Mouse (Mus musculus) stomach, postnatal 0 days (tissue): Measurements from ENCODE around the gene Pola2. TPM values are rescaled to one million over a fixed set of nuclear protein-coding genes. Genes with fewer than 3 reads are reported as not detected.
A peak's percentile ranks its signal among the peaks of the same experiment; 100 is the strongest.

ENCODE experiments used
- ATAC-seq: fragments of 200-750 bp; cut with Nextera tagmentation; 2 replicates; pipeline ENCODE4 v1.8.0; 2017; ENCODE audit not compliant: low FRiP score, low TSS enrichment
- DNase-seq: peaks from one replicate; pipeline ENCODE4 v3.0.0-alpha.2; 2016; ENCODE audit warnings: low spot score
- H3K27ac ChIP-seq: fragments of 300-500 bp; sonication (generic); replicated peaks from 2 replicates; pipeline ENCODE4 v1.5.1; 2014; ENCODE audit warnings: mild to moderate bottlenecking, control low read depth
- H3K27me3 ChIP-seq: fragments of 300-500 bp; sonication (generic); 2 replicates; pipeline ENCODE4 v1.6.1; 2014; ENCODE audit warnings: low read length; ENCODE audit not compliant: control insufficient read depth, insufficient read depth
- H3K36me3 ChIP-seq: fragments of 300-500 bp; sonication (generic); 2 replicates; pipeline ENCODE4 v1.6.1; 2014; ENCODE audit warnings: low read length, mixed read lengths; ENCODE audit not compliant: control insufficient read depth, insufficient read depth
- H3K4me1 ChIP-seq: fragments of 300-500 bp; sonication (generic); replicated peaks from 2 replicates; pipeline ENCODE4 v1.6.1; 2014; ENCODE audit warnings: antibody characterized with exemption; ENCODE audit not compliant: control insufficient read depth, insufficient read depth
- H3K4me2 ChIP-seq: fragments of 300-500 bp; sonication (generic); replicated peaks from 2 replicates; pipeline ENCODE4 v1.6.1; 2014; ENCODE audit warnings: low read depth, mild to moderate bottlenecking, control low read depth, moderate library complexity
- H3K4me3 ChIP-seq: fragments of 300-500 bp; sonication (generic); 2 replicates; pipeline ENCODE4 v1.5.1; 2014; ENCODE audit warnings: low read depth, low read length, control low read depth
- H3K9ac ChIP-seq: fragments of 300-500 bp; sonication (generic); 2 replicates; pipeline ENCODE4 v1.6.1; 2014; ENCODE audit warnings: mild to moderate bottlenecking, low read length, control low read depth, mixed read lengths
- H3K9me3 ChIP-seq: fragments of 300-500 bp; sonication (generic); 2 replicates; pipeline ENCODE4 v1.6.1; 2016; ENCODE audit warnings: low read length; ENCODE audit not compliant: control insufficient read depth
- CTCF ChIP-seq: IDR thresholded peaks from 2 replicates; pipeline ENCODE4 v1.5.1; 2016; ENCODE audit warnings: antibody characterized with exemption, low read depth, mild to moderate bottlenecking, moderate library complexity
- EP300 ChIP-seq: optimal IDR thresholded peaks from 2 replicates; pipeline ENCODE3; 2016; ENCODE audit warnings: antibody characterized with exemption
- WGBS: fragments of 180-500 bp; shearing (Covaris S2); extraction: QIAGEN DNeasy Blood & Tissue Kit; methylation state at CpG from one replicate; pipeline ENCODE4 v1.1.7; 2014; 5-methylcytosine and 5-hydroxymethylcytosine counted together
- polyA plus RNA-seq: library from polyadenylated mRNA; unstranded; fragments of >200 nt; fragmentation: Nextera tagmentation; extraction: Ambion mirVana; gene quantifications from 2 replicates; pipeline ENCODE4 v1.2.1, GENCODE M21; 2015

Pola2 gene
- polyA plus RNA-seq, 1 experiment from 2014 or later = 21.2 TPM

DNA sequence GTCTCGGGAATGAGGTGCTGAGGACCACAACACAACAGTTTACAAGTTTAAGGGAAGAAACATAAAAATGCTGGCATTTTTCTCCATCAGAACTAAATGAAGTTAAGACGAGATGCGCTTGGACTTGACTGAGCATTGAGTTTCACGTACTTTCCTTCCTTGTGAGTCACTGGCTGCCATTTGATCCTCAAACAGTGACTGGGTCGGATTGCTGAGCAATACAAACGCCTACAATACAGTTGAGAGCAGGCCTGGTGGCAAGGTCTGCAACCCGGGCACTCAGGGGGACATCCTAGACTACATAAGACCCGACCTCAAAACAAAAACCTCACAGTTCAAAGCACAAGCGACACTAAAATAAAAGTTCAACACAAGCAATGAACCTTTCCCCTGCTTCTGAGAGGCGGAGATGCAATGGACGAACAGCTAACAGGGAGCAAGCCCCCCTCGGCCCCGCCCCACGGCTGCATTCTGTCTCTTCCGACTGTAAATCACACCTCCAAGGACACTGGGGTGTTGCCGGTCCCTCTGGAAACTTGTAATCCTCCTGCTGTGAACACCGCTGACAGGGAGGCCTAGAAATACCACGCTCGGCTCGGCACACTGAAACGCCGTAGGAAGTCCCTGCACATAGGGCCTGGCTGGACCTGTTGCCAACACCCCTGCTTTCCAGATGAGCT is 9.8 kb downstream of the Pola2 start:
- no peak overlapping the region for H3K4me3 ChIP-seq
- WGBS = 73% methylated on average over 22 of the region's 22 CpGs
- no peaks in the 10 kb centered on the region for H3K27me3 ChIP-seq
- H3K4me1 ChIP-seq = no peaks in the 10 kb centered on the region
- peaks cover 4% of the 10 kb centered on the region for H3K36me3 ChIP-seq
- peak overlapping the region; percentile 86 for H3K27ac ChIP-seq
- DNase-seq (no peak), ATAC-seq (no peak)
- TF ChIP-seq CTCF = no peak
- TF ChIP-seq EP300 = no peak
- H3K9me3 ChIP-seq = no peaks in the 10 kb centered on the region
- H3K9ac ChIP-seq = no peak overlapping the region
- H3K4me2 ChIP-seq = no peak overlapping the region

DNA sequence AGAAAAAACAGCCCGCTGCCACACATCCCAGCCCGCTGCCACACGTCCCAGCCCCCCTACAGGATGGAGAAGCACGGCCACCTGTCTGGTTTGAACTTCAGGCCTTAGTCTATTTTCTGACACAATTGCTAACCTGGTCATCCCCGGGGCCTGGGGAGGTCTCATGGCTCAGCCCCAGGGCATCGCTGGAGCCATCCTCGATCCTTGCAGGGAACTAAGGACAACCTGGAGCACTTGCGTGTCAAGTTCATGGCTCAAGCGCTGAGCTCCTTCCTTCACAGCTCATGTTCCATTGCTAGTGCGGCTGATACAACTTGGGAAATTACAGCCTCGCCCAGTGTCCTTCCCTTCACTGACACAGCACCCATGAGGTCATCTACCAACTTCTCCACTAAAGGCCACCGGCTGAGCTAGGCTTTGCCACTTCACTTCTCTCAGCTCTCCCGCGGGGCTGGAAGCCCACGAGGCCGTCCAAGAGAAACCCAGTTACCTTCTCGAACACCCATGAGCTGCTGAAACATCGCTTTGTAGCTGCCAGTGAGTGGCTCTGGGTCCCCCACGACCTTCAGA is 10.7 kb downstream of the Pola2 start:
- Histone ChIP-seq H3K9ac (no peak overlapping the region), H3K9me3 (no peaks in the 10 kb centered on the region), H3K27ac (peak overlapping the region; percentile 86), H3K4me2 (no peak overlapping the region), H3K36me3 (peaks cover 4% of the 10 kb centered on the region), H3K27me3 (no peaks in the 10 kb centered on the region), H3K4me3 (no peak overlapping the region), H3K4me1 (no peaks in the 10 kb centered on the region)
- peak; percentile 31 for DNase-seq
- TF ChIP-seq CTCF = no peak
- TF ChIP-seq EP300 = no peak
- 91% methylated on average over 19 of the region's 19 CpGs for WGBS
- no peak for ATAC-seq

DNA sequence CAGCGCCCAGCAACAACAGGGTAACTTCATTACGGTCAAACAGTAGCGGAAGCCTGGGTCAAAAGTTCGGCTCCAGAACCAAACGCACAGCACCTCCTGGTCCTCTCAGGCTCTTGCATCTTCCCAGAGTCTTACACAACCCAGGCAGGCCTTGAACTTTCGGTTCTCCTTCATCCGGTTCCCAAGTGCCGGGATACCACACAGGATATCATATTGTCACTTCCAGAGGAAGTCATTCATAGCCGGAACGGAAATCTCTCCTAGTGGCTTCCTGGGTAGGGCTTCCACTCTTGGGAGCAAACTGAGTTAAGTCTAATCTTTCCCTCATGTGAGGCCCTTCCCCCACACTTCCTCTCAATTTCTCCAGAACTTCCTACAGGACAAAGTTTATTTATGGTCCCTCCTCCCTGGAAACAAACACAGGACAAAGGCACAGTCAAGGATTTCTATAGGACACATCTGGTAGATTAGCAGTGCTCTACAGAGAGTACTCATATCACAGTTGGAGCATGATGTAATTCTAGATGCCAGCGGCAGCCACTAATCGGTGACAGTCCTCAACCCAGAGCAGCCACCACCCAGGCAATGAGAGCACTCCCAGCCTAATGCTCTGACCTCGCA is 11.8 kb downstream of the Pola2 start:
- no peak for TF ChIP-seq EP300
- TF ChIP-seq CTCF = no peak
- peak overlapping the region; percentile 27; the same call in 1 of the 2 replicates for H3K9ac ChIP-seq

DNA sequence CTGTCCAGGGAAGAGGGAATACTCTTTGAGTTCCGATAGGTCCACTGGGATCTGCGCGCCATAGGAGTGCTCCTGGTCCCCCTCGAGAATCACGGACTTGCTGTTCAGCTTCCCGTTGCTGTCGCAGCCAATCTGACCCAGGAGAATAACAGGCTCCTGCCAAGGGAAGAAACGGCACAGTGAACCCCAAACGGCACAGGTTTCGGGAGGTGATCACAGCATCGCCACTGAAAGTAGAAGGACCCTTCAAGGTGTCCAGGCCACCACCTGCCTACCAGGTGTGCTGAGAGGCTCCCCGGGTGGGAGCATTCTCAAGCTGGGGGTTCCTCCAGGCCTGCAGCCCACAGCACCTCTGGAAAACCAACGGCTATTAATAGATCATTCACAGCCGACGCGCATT is 12.4 kb downstream of the Pola2 start:
- Histone ChIP-seq H3K27ac (peak overlapping the region; percentile 53; the same call in 1 of the 2 replicates), H3K9me3 (no peaks in the 10 kb centered on the region), H3K4me1 (no peaks in the 10 kb centered on the region), H3K36me3 (peaks cover 4% of the 10 kb centered on the region; the same call in 1 of the 2 replicates), H3K4me3 (no peak overlapping the region), H3K27me3 (no peaks in the 10 kb centered on the region), H3K4me2 (peak overlapping the region; percentile 17; the same call in 1 of the 2 replicates), H3K9ac (no peak overlapping the region)
- WGBS = 81% methylated on average over 16 of the region's 16 CpGs
- DNase-seq (no peak), ATAC-seq (no peak)
- no peak for TF ChIP-seq CTCF
- TF ChIP-seq EP300 = no peak

More for the DNA sequence above, 11.8 kb downstream of the Pola2 start:
- peak; percentile 77 for ATAC-seq
- peak overlapping the region; percentile 17; the same call in 1 of the 2 replicates for H3K4me2 ChIP-seq
- H3K4me1 ChIP-seq = no peaks in the 10 kb centered on the region
- H3K27ac ChIP-seq = peak overlapping the region; percentile 86
- H3K4me3 ChIP-seq = no peak overlapping the region
- no peaks in the 10 kb centered on the region for H3K27me3 ChIP-seq
- H3K36me3 ChIP-seq = peaks cover 4% of the 10 kb centered on the region; the same call in 1 of the 2 replicates
- WGBS = 69% methylated on average over 13 of the region's 13 CpGs
- peak; percentile 50 for DNase-seq
- H3K9me3 ChIP-seq = no peaks in the 10 kb centered on the region

DNA sequence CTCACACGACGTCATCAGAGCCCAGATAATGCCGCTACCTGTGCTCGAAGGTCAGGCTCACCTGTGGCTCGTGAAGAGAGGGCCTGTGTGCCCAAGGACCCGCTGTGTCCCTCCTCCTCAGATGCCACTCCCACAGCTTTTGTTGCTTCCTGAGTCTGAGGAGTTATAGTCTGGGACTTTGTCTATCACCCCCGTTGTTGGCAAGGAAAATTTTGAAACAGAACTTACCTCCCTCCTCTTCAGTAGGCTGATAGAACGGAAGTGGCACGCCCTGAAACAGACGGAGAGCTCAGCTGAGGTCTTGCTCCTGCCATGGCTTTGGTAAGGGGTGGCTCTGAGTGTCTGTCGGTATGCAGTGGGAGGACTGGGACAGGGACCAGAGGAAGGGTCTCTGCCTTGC is 13.8 kb downstream of the Pola2 start:
- Histone ChIP-seq H3K4me3 (no peak overlapping the region), H3K36me3 (peaks cover 4% of the 10 kb centered on the region; the same call in 1 of the 2 replicates), H3K9me3 (no peaks in the 10 kb centered on the region), H3K4me1 (peaks cover 6% of the 10 kb centered on the region), H3K27me3 (no peaks in the 10 kb centered on the region), H3K27ac (no peak overlapping the region), H3K4me2 (no peak overlapping the region), H3K9ac (no peak overlapping the region)
- WGBS = 84% methylated on average over 11 of the region's 11 CpGs
- no peak for TF ChIP-seq CTCF
- no peak for TF ChIP-seq EP300
- ATAC-seq (no peak), DNase-seq (no peak)
